In genomic region chr2:35930498-35931149, GRCm38 (mm10) we compare ENCODE assay signal across 8 mouse cellular contexts. TPM values are rescaled to one million over a fixed set of nuclear protein-coding genes. Genes with fewer than 3 reads are reported as not detected.
DNase-seq lines count a peak whose midpoint lies in the region; ATAC-seq and TF ChIP-seq lines count a peak whose summit lies in the region.

No protein-coding gene starts in this region.

- no peak for ATAC-seq in liver, embryonic 14.5 days (ENCODE audit: insufficient read depth)

- H3K9ac ChIP-seq in liver, embryonic 14.5 days (replicated peaks), result no peak overlapping the region

- H3K4me3 ChIP-seq in liver, embryonic 14.5 days (ENCODE audit: insufficient read depth in 1 of 2, low read depth in 2 of 2, low read length in 2 of 2), result no peak overlapping the region

- peak; percentile 83 for TF ChIP-seq CTCF in liver, embryonic 14.5 days (IDR thresholded peaks at IDR 0.05; ENCODE audit: low read depth)

- H3K4me1 ChIP-seq in liver, embryonic 14.5 days (replicated peaks; ENCODE audit: control insufficient read depth in 2 of 2, insufficient read depth in 2 of 2, low read length in 1 of 2), result no peaks in the 10 kb centered on the region

- H3K27me3 ChIP-seq in liver, embryonic 14.5 days (ENCODE audit: control insufficient read depth, insufficient read depth, low read length), result no peaks in the 10 kb centered on the region

- no peaks in the 10 kb centered on the region for H3K36me3 ChIP-seq in liver, embryonic 14.5 days (replicated peaks; ENCODE audit: control insufficient read depth, insufficient read depth, low read depth)

- no peaks in the 10 kb centered on the region for H3K9me3 ChIP-seq in liver, embryonic 14.5 days (ENCODE audit: control insufficient read depth, low read length)

- peak; percentile 85 for DNase-seq in 3T3-L1 (ENCODE audit: low read depth, low spot score)
- peak; percentile 74 for DNase-seq in R1 (ENCODE audit: low read depth, low spot score)
- DNase-seq in cerebellum, postnatal 4 days (ENCODE audit: low spot score in 2 of 2), result peak; percentile 86 to 88
- DNase-seq in gastrocnemius, postnatal 25 days, result peak; percentile 36
- peak; percentile 84 for DNase-seq in kidney, postnatal 14 days
- DNase-seq in liver, embryonic 14.5 days (ENCODE audit: low read depth in 3 of 3, low spot score in 3 of 3), result peak in 2 of 3 experiments; percentile 6 to 7
- peak; percentile 74 for DNase-seq in ovary, postnatal 14 days (ENCODE audit: low spot score)
- DNase-seq in thymus, postnatal 14 days, result peak; percentile 78

- H3K4me2 ChIP-seq in liver, embryonic 14.5 days (ENCODE audit: low read depth), result no peak overlapping the region

- H3K27ac ChIP-seq in liver, embryonic 14.5 days, result no peak overlapping the region

- no peak for TF ChIP-seq EP300 in liver, embryonic 14.5 days (IDR thresholded peaks at IDR 0.05; ENCODE audit: low read depth)

- 24% methylated on average over 11 of the region's 11 CpGs for WGBS in liver, embryonic 14.5 days (ENCODE audit: insufficient replicate concordance)

RNA-seq across cellular contexts. Expression of gene Ttll11, which starts 49.1 kb away (rescaled TPM):
- 1 to 10 TPM; 1.9 to 2.7 TPM for total RNA-seq in gastrocnemius, postnatal 25 days (2021)
- 0.83 and 1.5 TPM in 2 replicates for polyA plus RNA-seq in liver, embryonic 14.5 days (2012; rRNA removed)
- 0.42 and 0.72 TPM in 2 replicates for polyA plus RNA-seq in liver, embryonic 14.5 days (2014; fragmentation: Nextera tagmentation; extraction: Ambion mirVana)

Comparison
In these comparisons a context has a peak if more than half of its experiments do, and no peak if none do; other contexts are left out.
1. DNase-seq: peak in every context shown above with its lines; median percentile 87 in cerebellum, postnatal 4 days; 85 in 3T3-L1; 84 in kidney, postnatal 14 days; 78 in thymus, postnatal 14 days; 74 in R1; 74 in ovary, postnatal 14 days; 36 in gastrocnemius, postnatal 25 days; 6 in liver, embryonic 14.5 days.